Mouse (Mus musculus) erythroblast, embryonic 14.5 days (primary cell): ENCODE results near the gene Mrpl46. TPM values are rescaled to one million over a fixed set of nuclear protein-coding genes. Genes with fewer than 3 reads are reported as not detected.
A peak's percentile ranks its signal among the peaks of the same experiment; 100 is the strongest.

Experiments
- H3K27me3 ChIP-seq: 2 replicates; pipeline ENCODE4 v1.6.1; 2012; ENCODE audit warnings: inconsistent platforms; ENCODE audit not compliant: control insufficient read depth
- H3K36me3 ChIP-seq: 2 replicates; pipeline ENCODE4 v1.6.1; 2012; ENCODE audit warnings: mild to moderate bottlenecking, inconsistent platforms; ENCODE audit not compliant: control insufficient read depth
- H3K4me1 ChIP-seq: 2 replicates; pipeline ENCODE4 v1.6.1; 2012; ENCODE audit warnings: inconsistent platforms; ENCODE audit not compliant: control insufficient read depth
- H3K4me3 ChIP-seq: replicated peaks from 2 replicates; pipeline ENCODE3; 2012; ENCODE audit warnings: moderate library complexity, mild to moderate bottlenecking, inconsistent platforms
- H3K9me3 ChIP-seq: 2 replicates; pipeline ENCODE4 v1.6.1; 2012; ENCODE audit warnings: low read length, inconsistent platforms, mixed read lengths; ENCODE audit not compliant: control insufficient read depth
- GATA1 ChIP-seq: IDR thresholded peaks from 2 replicates; pipeline ENCODE4 v1.6.1; 2012; ENCODE audit warnings: low read length, inconsistent platforms, mixed read lengths
- TAL1 ChIP-seq: IDR thresholded peaks from 3 replicates; pipeline ENCODE4 v1.6.1; 2012; ENCODE audit warnings: low read length, inconsistent platforms, mixed read lengths
- polyA plus RNA-seq: library from polyadenylated mRNA; stranded (reverse); fragments of >175 nt; gene quantifications from 2 replicates; pipeline ENCODE4 v1.2.3, GENCODE M21; 2012

The Mrpl46 gene
- polyA plus RNA-seq, 1 experiment: 1.5 TPM

GRCm38 (mm10) chr7:78799730-78800496 is 16.6 kb upstream of the Mrpl46 start:
- Histone ChIP-seq H3K36me3 (peaks cover 6% of the 10 kb centered on the region), H3K9me3 (no peaks in the 10 kb centered on the region), H3K4me1 (peaks cover 84% of the 10 kb centered on the region), H3K4me3 (peak overlapping the region; percentile 47), H3K27me3 (no peaks in the 10 kb centered on the region)
- TF ChIP-seq TAL1 (peak; percentile 54; the same call in 2 of the 3 replicates), GATA1 (peak; percentile 57; the same call in 1 of the 2 replicates)

DNA sequence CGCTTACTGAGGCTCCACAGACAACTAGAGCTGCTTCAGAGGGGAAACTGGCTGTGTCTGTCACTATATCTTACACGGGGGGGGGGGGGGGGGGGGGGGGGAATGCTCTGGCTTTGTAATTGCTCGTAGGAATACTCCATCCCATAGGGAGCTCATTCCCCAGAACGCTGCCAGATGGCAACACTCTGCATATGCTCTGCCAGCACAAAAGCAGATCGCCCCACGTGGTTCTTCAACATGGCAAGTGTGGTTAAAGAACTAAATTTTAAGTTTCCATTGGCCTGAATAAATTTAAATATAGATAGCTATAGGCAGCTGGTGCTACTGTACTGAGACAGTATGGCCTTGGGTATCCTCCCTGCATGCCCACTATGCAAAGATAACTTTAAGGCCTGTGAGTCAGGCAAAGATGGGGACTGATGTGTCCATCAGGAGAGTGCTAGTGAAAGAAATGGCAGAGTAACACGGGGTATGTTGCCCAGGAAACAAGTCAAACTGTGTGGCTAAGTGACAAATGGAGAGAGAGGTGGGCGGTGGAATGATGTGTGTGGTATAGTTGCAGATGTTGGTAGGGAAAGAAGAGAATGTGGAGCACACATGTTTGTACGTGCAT is 14.6 kb upstream of the Mrpl46 start:
- peaks cover 88% of the 10 kb centered on the region for H3K4me1 ChIP-seq
- no peak for TF ChIP-seq GATA1
- no peak for TF ChIP-seq TAL1
- peaks cover 22% of the 10 kb centered on the region for H3K36me3 ChIP-seq
- no peaks in the 10 kb centered on the region for H3K9me3 ChIP-seq
- no peaks in the 10 kb centered on the region for H3K27me3 ChIP-seq
- H3K4me3 ChIP-seq: no peak overlapping the region

GRCm38 (mm10) chr7:78796624-78797023 is 13.3 kb upstream of the Mrpl46 start:
- TF ChIP-seq GATA1 (no peak), TAL1 (no peak)

DNA sequence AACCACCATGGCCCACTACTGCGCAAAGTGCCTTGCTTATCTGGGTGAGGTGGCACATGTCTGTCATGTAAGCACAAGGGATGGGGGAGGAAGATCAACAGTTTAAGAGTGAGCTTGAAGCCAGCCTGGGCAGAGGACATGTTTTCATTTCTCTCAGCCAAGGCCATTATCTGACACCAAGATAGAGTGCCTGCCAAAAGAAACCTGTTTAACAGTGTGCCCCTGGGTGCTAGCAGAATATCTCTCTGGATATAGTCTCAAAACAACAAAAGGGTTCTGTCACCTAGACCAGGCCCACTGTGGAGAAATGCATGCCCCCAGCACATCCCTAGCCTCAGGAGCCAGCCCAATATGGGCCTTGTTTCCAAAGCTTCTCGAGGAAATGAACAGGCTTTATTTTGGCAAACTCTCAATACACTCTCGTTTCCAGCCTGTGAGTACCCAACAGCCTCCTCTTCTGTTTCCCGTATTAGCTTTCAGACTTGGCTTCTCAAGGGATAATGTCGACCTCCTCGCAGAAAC is 11.3 kb upstream of the Mrpl46 start:
- peaks cover 66% of the 10 kb centered on the region for H3K4me1 ChIP-seq
- no peak overlapping the region for H3K4me3 ChIP-seq
- no peaks in the 10 kb centered on the region for H3K9me3 ChIP-seq
- H3K27me3 ChIP-seq: no peaks in the 10 kb centered on the region
- TF ChIP-seq GATA1: no peak
- TF ChIP-seq TAL1: no peak
- H3K36me3 ChIP-seq: peaks cover 55% of the 10 kb centered on the region

More at GRCm38 (mm10) chr7:78796624-78797023, 13.3 kb upstream of the Mrpl46 start:
- no peaks in the 10 kb centered on the region for H3K27me3 ChIP-seq
- H3K9me3 ChIP-seq: no peaks in the 10 kb centered on the region
- H3K4me3 ChIP-seq: no peak overlapping the region
- peaks cover 84% of the 10 kb centered on the region for H3K4me1 ChIP-seq
- peaks cover 36% of the 10 kb centered on the region for H3K36me3 ChIP-seq

- H3K9me3 ChIP-seq: no peaks in the 10 kb centered on the region
- H3K27me3 ChIP-seq: no peaks in the 10 kb centered on the region
- peaks cover 61% of the 10 kb centered on the region for H3K36me3 ChIP-seq
- TF ChIP-seq GATA1 (no peak), TAL1 (no peak)
- peaks cover 60% of the 10 kb centered on the region for H3K4me1 ChIP-seq
- H3K4me3 ChIP-seq: no peak overlapping the region
Measured at GRCm38 (mm10) chr7:78793895-78794570, 10.7 kb upstream of the Mrpl46 start.

DNA sequence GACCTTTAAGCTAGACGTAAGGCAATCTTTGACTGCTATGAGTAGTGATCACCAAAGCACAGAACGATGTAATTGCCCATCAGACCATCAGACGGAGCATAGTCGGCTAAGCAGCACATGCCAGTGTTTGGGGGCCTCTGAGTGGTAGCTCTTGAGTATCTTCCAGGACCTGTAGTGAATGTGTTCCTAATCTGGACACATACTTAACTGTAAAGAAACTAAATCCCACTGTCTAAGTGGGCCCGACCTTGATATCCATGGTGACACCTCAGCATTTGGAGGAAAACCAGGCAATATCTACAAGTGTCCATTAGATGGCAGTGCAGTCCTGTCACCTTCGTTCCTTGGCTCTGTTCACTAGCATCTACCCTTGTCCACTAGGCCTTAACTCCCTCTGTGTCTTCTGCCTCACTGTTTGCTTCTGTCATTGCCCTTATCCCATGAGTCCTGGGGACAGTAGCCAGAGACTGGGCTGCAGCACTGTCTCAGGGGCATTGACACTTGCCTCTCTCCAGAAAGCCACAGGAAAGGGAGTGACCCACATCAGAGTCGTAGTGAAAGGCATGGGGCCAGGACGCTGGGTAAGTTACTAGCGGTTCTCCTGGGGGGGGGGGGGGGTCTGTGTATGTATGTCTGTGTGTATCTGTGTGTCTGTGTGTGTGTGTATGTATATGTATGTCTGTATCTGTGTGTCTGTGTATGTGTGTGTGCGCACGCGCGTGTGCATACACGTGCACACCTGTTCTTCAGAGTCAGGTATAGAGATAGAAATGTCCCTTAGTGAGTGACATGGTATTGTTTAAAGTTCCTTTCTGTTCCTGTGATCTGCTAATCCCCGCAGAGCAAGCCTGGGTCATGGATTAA is 8.3 kb upstream of the Mrpl46 start:
- H3K4me1 ChIP-seq: peaks cover 48% of the 10 kb centered on the region
- TF ChIP-seq GATA1 (no peak), TAL1 (no peak)
- no peaks in the 10 kb centered on the region for H3K9me3 ChIP-seq
- H3K36me3 ChIP-seq: peaks cover 82% of the 10 kb centered on the region
- no peak overlapping the region for H3K4me3 ChIP-seq
- no peaks in the 10 kb centered on the region for H3K27me3 ChIP-seq

GRCm38 (mm10) chr7:78787793-78788380 is 4.6 kb upstream of the Mrpl46 start:
- H3K4me3 ChIP-seq: no peak overlapping the region
- peaks cover 83% of the 10 kb centered on the region for H3K36me3 ChIP-seq
- H3K27me3 ChIP-seq: no peaks in the 10 kb centered on the region
- no peaks in the 10 kb centered on the region for H3K9me3 ChIP-seq
- peaks cover 32% of the 10 kb centered on the region for H3K4me1 ChIP-seq
- TF ChIP-seq TAL1 (no peak), GATA1 (no peak)

GRCm38 (mm10) chr7:78785906-78786305 is 2.6 kb upstream of the Mrpl46 start:
- H3K9me3 ChIP-seq: no peaks in the 10 kb centered on the region
- peaks cover 68% of the 10 kb centered on the region for H3K36me3 ChIP-seq
- no peak for TF ChIP-seq TAL1
- no peak for TF ChIP-seq GATA1
- H3K27me3 ChIP-seq: no peaks in the 10 kb centered on the region
- no peak overlapping the region for H3K4me3 ChIP-seq
- peaks cover 44% of the 10 kb centered on the region for H3K4me1 ChIP-seq
